ENCODE assay signal across 9 mouse cellular contexts in the genomic region with DNA sequence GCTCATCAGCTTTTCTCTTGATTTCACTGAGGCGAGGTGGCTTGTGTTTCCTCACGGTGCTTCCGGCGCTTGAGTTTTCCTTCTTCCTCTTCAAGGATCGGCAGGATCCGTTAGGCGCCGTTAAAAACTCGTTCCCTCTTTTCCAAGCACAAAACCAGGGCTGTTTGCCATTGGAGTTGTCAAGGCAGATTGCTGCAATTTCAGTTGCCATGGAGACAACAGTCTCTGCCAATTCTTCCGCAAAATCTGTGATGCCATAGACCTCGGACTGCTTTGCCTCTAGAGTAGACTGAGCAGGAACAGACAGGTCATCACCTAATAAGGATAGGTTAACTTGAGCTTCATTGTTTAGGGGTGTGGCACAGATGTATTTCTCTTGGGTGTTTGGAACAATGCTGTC.
A peak's percentile ranks its signal among the peaks of the same experiment; 100 is the strongest.
DNase-seq lines count a peak whose midpoint lies in the region; ATAC-seq and TF ChIP-seq lines count a peak whose summit lies in the region.
"Had no signal": no experiment of that assay in that cellular context is flagged by ENCODE, and none has a peak within 500 bp of the region (broad histone marks: within the 10 kb centered on the region; RNA-seq: fewer than 3 reads in every experiment).

No protein-coding gene starts in this region.

- no peak overlapping the region for H3K9ac ChIP-seq in lung, postnatal 0 days (replicated peaks; ENCODE audit: low read depth)
- no peak overlapping the region for H3K9ac ChIP-seq in kidney, embryonic 15.5 days
- H3K9ac ChIP-seq: liver, embryonic 15.5 days had no signal

- H3K4me2 ChIP-seq in lung, postnatal 0 days (replicated peaks; ENCODE audit: low read depth, low read length): no peak overlapping the region
- H3K4me2 ChIP-seq in kidney, embryonic 15.5 days: no peak overlapping the region
- H3K4me2 ChIP-seq: liver, embryonic 15.5 days had no signal

- no peak overlapping the region for H3K27ac ChIP-seq in lung, postnatal 0 days (ENCODE audit: low read length)
- no peak overlapping the region for H3K27ac ChIP-seq in kidney, embryonic 15.5 days
- H3K27ac ChIP-seq: liver, embryonic 15.5 days had no signal

- TF ChIP-seq EP300 in lung, postnatal 0 days (IDR thresholded peaks at IDR 0.05): no peak

- TF ChIP-seq CTCF in lung, postnatal 0 days (IDR thresholded peaks at IDR 0.05): no peak

- no peaks in the 10 kb centered on the region for H3K9me3 ChIP-seq in lung, postnatal 0 days (ENCODE audit: low read length)
- H3K9me3 ChIP-seq in kidney, embryonic 15.5 days (replicated peaks): no peaks in the 10 kb centered on the region

- H3K4me1 ChIP-seq in lung, postnatal 0 days (ENCODE audit: insufficient read depth, low read depth, low read length): no peaks in the 10 kb centered on the region
- no peaks in the 10 kb centered on the region for H3K4me1 ChIP-seq in kidney, embryonic 15.5 days
- H3K4me1 ChIP-seq: liver, embryonic 15.5 days had no signal

- no peak for ATAC-seq in lung, postnatal 0 days
- ATAC-seq in kidney, embryonic 15.5 days (replicated peaks; ENCODE audit: low FRiP score): no peak

- no peaks in the 10 kb centered on the region for H3K36me3 ChIP-seq in lung, postnatal 0 days (ENCODE audit: insufficient read depth, low read length)
- no peaks in the 10 kb centered on the region for H3K36me3 ChIP-seq in kidney, embryonic 15.5 days
- H3K36me3 ChIP-seq: liver, embryonic 15.5 days had no signal

- peak; percentile 11 for DNase-seq in lung, postnatal 10 days
- no peak for DNase-seq in lung, postnatal 0 days (ENCODE audit: low spot score)
- peak; percentile 92 to 93 for DNase-seq in cerebellum, postnatal 14 days
- peak; percentile 82 to 94 for DNase-seq in layer of hippocampus, adult 18-20 months (ENCODE audit: low spot score in 2 of 2)
- peak; percentile 77 for DNase-seq in right cerebral cortex, adult 18-20 months
- DNase-seq in kidney, postnatal 4 days: no peak
- DNase-seq in spleen, postnatal 10 days (ENCODE audit: low spot score in 2 of 2): no peak

- no peak overlapping the region for H3K4me3 ChIP-seq in lung, postnatal 0 days (ENCODE audit: low read depth, low read length)
- no peak overlapping the region for H3K4me3 ChIP-seq in kidney, embryonic 15.5 days (replicated peaks)
- H3K4me3 ChIP-seq: liver, embryonic 15.5 days had no signal

- WGBS in lung, postnatal 0 days: 78% methylated on average over 11 of the region's 11 CpGs
- 81% methylated on average over 11 of the region's 11 CpGs for WGBS in kidney, embryonic 15.5 days

- H3K27me3 ChIP-seq in lung, postnatal 0 days (replicated peaks; ENCODE audit: insufficient read depth, low read length): no peaks in the 10 kb centered on the region
- no peaks in the 10 kb centered on the region for H3K27me3 ChIP-seq in kidney, embryonic 15.5 days
- H3K27me3 ChIP-seq: liver, embryonic 15.5 days had no signal

Comparison
In these comparisons a context has a peak if more than half of its experiments do, and no peak if none do; other contexts are left out.
1. DNase-seq: peak in lung, postnatal 10 days (single experiment), cerebellum, postnatal 14 days (2 of 2), layer of hippocampus, adult 18-20 months (2 of 2) and right cerebral cortex, adult 18-20 months (single experiment); none in lung, postnatal 0 days (single experiment), kidney, postnatal 4 days (0 of 2) and spleen, postnatal 10 days (0 of 2).